Mouse (Mus musculus) midbrain, embryonic 13.5 days (tissue): ENCODE measurements around the gene Dagla. TPM values are rescaled to one million over a fixed set of nuclear protein-coding genes. Genes with fewer than 3 reads are reported as not detected.

Source experiments
- ATAC-seq: fragments of 200-750 bp; cut with Nextera tagmentation; 2 replicates; pipeline ENCODE4 v1.8.0; 2017; ENCODE audit warnings: mild to moderate bottlenecking, moderate TSS enrichment, moderate library complexity
- H3K27ac ChIP-seq: fragments of 300-500 bp; sonication (generic); 2 replicates; pipeline ENCODE4 v1.5.1; 2015; ENCODE audit warnings: inconsistent platforms, mild to moderate bottlenecking, moderate library complexity
- H3K27me3 ChIP-seq: fragments of 300-500 bp; sonication (generic); 2 replicates; pipeline ENCODE4 v1.6.1; 2015; ENCODE audit warnings: mild to moderate bottlenecking, inconsistent platforms
- H3K36me3 ChIP-seq: fragments of 300-500 bp; sonication (generic); 2 replicates; pipeline ENCODE4 v1.6.1; 2015; ENCODE audit warnings: mild to moderate bottlenecking, inconsistent platforms
- H3K4me1 ChIP-seq: fragments of 300-500 bp; sonication (generic); replicated peaks from 2 replicates; pipeline ENCODE4 v1.6.1; 2015; ENCODE audit warnings: inconsistent platforms
- H3K4me2 ChIP-seq: fragments of 300-500 bp; sonication (generic); replicated peaks from 2 replicates; pipeline ENCODE4 v1.6.1; 2015; ENCODE audit warnings: moderate library complexity, mild to moderate bottlenecking, inconsistent platforms
- H3K4me3 ChIP-seq: fragments of 300-500 bp; sonication (generic); replicated peaks from 2 replicates; pipeline ENCODE4 v1.5.1; 2015; ENCODE audit warnings: mild to moderate bottlenecking, inconsistent platforms
- H3K9ac ChIP-seq: fragments of 300-500 bp; sonication (generic); replicated peaks from 2 replicates; pipeline ENCODE4 v1.6.1; 2015; ENCODE audit warnings: mild to moderate bottlenecking, inconsistent platforms
- H3K9me3 ChIP-seq: fragments of 300-500 bp; sonication (generic); 2 replicates; pipeline ENCODE4 v1.6.1; 2016; ENCODE audit warnings: mild to moderate bottlenecking, inconsistent platforms
- WGBS: fragments of 180-500 bp; shearing (Covaris S2); methylation state at CpG from one replicate; pipeline ENCODE4 v1.1.7; 2015; 5-methylcytosine and 5-hydroxymethylcytosine counted together
- polyA plus RNA-seq: library from polyadenylated mRNA; unstranded; fragments of >200 nt; fragmentation: Nextera tagmentation; extraction: Ambion mirVana; gene quantifications from 2 replicates; pipeline ENCODE4 v1.2.1, GENCODE M21; 2015

Gene Dagla
- polyA plus RNA-seq, 1 experiment from 2014 or later: 5.3 TPM

- Histone ChIP-seq H3K27ac (no peak overlapping the region), H3K9ac (no peak overlapping the region), H3K9me3 (no peaks in the 10 kb centered on the region), H3K4me3 (no peak overlapping the region), H3K36me3 (no peaks in the 10 kb centered on the region), H3K27me3 (no peaks in the 10 kb centered on the region; the same call in 1 of the 2 replicates), H3K4me1 (peaks cover 7% of the 10 kb centered on the region; the same call in 1 of the 2 replicates), H3K4me2 (no peak overlapping the region)
- ATAC-seq: no peak
- WGBS: 8% methylated on average over 5 of the region's 5 CpGs
These were observed 72.8 kb downstream of the Dagla start for GRCm38 (mm10) chr19:10231871-10232270.

GRCm38 (mm10) chr19:10231016-10231415, 73.7 kb downstream of the Dagla start:
- H3K4me3 ChIP-seq: no peak overlapping the region
- no peaks in the 10 kb centered on the region; the same call in 1 of the 2 replicates for H3K27me3 ChIP-seq
- 0 out of 2 replicates have a peak overlapping the region, but pooled peaks have one; percentile 14 for H3K9ac ChIP-seq
- no peaks in the 10 kb centered on the region for H3K36me3 ChIP-seq
- 13% methylated on average over 7 of the region's 7 CpGs for WGBS
- H3K27ac ChIP-seq: no peak overlapping the region
- no peaks in the 10 kb centered on the region for H3K9me3 ChIP-seq
- H3K4me1 ChIP-seq: peaks cover 7% of the 10 kb centered on the region; the same call in 1 of the 2 replicates
- no peak for ATAC-seq
- H3K4me2 ChIP-seq: no peak overlapping the region

DNA sequence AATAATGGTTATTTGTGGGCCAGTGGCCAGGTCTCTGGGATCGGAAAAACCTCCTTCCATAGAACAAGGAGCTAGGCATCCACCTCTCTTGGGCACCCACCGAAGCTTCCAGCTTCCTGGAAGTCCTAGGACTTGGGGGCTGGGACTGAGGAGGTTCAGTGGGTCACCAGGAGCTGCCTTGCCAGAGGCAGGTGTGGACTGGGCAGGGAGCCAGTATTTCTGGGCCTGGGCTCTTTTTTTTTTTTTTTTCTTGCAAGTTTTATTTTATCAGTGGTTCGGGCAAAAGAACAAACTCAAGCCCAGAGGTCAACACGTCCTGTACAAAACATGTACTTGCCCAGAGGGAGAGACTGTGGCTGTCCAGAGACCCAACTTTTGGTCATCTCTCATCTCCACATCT, 78.9 kb downstream of the Dagla start:
- WGBS: 94% methylated on average over 4 of the region's 4 CpGs
- no peaks in the 10 kb centered on the region for H3K36me3 ChIP-seq
- no peaks in the 10 kb centered on the region for H3K9me3 ChIP-seq
- no peak for ATAC-seq
- H3K27me3 ChIP-seq: no peaks in the 10 kb centered on the region; the same call in 1 of the 2 replicates
- no peak overlapping the region for H3K4me2 ChIP-seq
- no peak overlapping the region for H3K9ac ChIP-seq
- H3K4me3 ChIP-seq: no peak overlapping the region
- H3K4me1 ChIP-seq: peaks cover 17% of the 10 kb centered on the region; the same call in 1 of the 2 replicates
- no peak overlapping the region for H3K27ac ChIP-seq

DNA sequence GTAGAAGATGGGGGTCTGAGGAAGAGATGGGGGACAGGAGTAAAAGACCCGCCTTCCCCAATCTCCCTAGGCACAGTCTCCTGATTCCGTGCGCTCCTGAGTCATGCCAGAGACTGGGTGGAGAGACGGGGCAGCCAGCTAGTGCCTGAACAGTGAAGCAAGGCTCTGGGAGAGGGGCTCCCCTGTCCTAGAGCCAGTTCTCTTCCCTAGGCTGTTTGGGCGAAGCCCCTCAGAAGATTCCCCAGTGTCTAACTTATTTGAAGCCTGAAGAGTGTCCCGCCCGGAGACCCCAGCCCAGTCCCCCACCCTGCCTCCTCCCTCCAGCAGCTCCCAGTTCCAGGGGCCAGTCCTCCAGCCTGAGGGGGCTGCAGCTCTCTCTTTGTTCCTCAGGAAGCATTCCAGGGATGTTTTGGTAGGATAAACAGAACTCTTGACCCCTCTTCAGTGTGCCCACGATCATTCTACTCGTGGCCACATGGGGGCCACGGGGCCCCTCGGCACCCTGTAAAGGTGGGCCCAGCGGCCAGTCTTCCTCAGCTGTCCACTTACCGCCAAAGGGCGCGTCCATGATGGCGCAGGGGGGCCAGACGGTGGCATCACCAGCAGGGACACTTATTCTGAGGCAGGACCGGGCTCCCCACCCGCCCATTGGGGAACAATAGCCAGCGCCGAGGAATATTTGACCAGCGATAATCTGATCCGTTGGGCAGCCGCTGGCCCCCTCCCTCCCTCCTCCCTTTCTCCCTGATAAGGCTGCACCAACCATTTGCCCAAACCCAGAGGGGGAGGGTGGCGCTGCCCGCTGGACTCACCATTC, 79.8 kb downstream of the Dagla start:
- no peak overlapping the region for H3K9ac ChIP-seq
- no peaks in the 10 kb centered on the region for H3K36me3 ChIP-seq
- H3K4me3 ChIP-seq: 0 out of 2 replicates have a peak overlapping the region, but pooled peaks have one; percentile 8
- H3K27me3 ChIP-seq: no peaks in the 10 kb centered on the region
- ATAC-seq: peak; percentile 38; the same call in 1 of the 2 replicates
- H3K4me2 ChIP-seq: peak overlapping the region; percentile 31; the same call in 1 of the 2 replicates
- H3K4me1 ChIP-seq: peaks cover 17% of the 10 kb centered on the region; the same call in 1 of the 2 replicates
- WGBS: 28% methylated on average over 26 of the region's 26 CpGs
- no peak overlapping the region for H3K27ac ChIP-seq
- H3K9me3 ChIP-seq: no peaks in the 10 kb centered on the region

DNA sequence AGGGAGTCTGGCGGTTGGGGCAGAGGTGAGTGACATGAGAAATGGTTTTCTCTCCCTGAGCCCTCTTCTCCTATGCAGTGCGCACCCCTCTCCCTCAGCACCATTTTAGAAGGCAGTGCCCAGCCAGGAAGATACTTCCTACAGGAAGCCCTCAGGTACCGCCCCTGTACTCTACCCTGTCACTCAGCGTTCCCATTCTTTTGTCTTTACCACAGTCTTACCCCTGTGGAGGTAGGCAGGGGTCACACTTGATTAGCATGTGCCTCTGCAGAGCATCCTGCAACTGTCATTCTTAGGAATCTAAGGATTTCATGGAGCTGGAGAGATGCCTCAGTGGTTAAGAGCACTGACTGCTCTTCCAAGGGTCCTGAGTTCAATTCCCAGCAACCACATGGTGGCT, 81.1 kb downstream of the Dagla start:
- Histone ChIP-seq H3K9ac (no peak overlapping the region), H3K4me3 (no peak overlapping the region), H3K9me3 (no peaks in the 10 kb centered on the region), H3K4me1 (peaks cover 17% of the 10 kb centered on the region; the same call in 1 of the 2 replicates), H3K27ac (no peak overlapping the region), H3K4me2 (no peak overlapping the region), H3K27me3 (no peaks in the 10 kb centered on the region), H3K36me3 (no peaks in the 10 kb centered on the region)
- WGBS: 76% methylated on average over 4 of the region's 4 CpGs
- ATAC-seq: no peak

GRCm38 (mm10) chr19:10222656-10223055, 82.0 kb downstream of the Dagla start:
- no peaks in the 10 kb centered on the region for H3K36me3 ChIP-seq
- no peaks in the 10 kb centered on the region for H3K27me3 ChIP-seq
- H3K9ac ChIP-seq: no peak overlapping the region
- no peak overlapping the region for H3K4me2 ChIP-seq
- 53% methylated on average over 6 of the region's 8 CpGs for WGBS
- ATAC-seq: no peak
- no peak overlapping the region for H3K27ac ChIP-seq
- no peak overlapping the region for H3K4me3 ChIP-seq
- no peaks in the 10 kb centered on the region for H3K9me3 ChIP-seq
- peaks cover 17% of the 10 kb centered on the region; the same call in 1 of the 2 replicates for H3K4me1 ChIP-seq

- 64% methylated on average over 4 of the region's 4 CpGs for WGBS
- Histone ChIP-seq H3K27ac (no peak overlapping the region), H3K4me2 (no peak overlapping the region), H3K4me3 (no peak overlapping the region), H3K4me1 (peaks cover 17% of the 10 kb centered on the region; the same call in 1 of the 2 replicates), H3K27me3 (no peaks in the 10 kb centered on the region), H3K36me3 (no peaks in the 10 kb centered on the region), H3K9me3 (no peaks in the 10 kb centered on the region), H3K9ac (no peak overlapping the region)
- no peak for ATAC-seq
These were observed 83.1 kb downstream of the Dagla start for GRCm38 (mm10) chr19:10221585-10221984.

GRCm38 (mm10) chr19:10219593-10219992, 85.1 kb downstream of the Dagla start:
- WGBS: 76% methylated on average over 6 of the region's 6 CpGs
- no peaks in the 10 kb centered on the region for H3K9me3 ChIP-seq
- no peak overlapping the region for H3K4me2 ChIP-seq
- H3K9ac ChIP-seq: no peak overlapping the region
- no peak overlapping the region for H3K27ac ChIP-seq
- ATAC-seq: no peak
- no peak overlapping the region for H3K4me3 ChIP-seq
- H3K4me1 ChIP-seq: 0 out of 2 replicates have a peak, but pooled peaks cover 7% of the 10 kb centered on the region
- H3K27me3 ChIP-seq: no peaks in the 10 kb centered on the region
- no peaks in the 10 kb centered on the region for H3K36me3 ChIP-seq

- no peak overlapping the region for H3K9ac ChIP-seq
- 60% methylated on average over 3 of the region's 3 CpGs for WGBS
- no peak overlapping the region for H3K4me3 ChIP-seq
- no peak overlapping the region for H3K27ac ChIP-seq
- 0 out of 2 replicates have a peak, but pooled peaks cover 6% of the 10 kb centered on the region for H3K4me1 ChIP-seq
- H3K27me3 ChIP-seq: no peaks in the 10 kb centered on the region
- H3K9me3 ChIP-seq: no peaks in the 10 kb centered on the region
- H3K4me2 ChIP-seq: no peak overlapping the region
- no peak for ATAC-seq
- no peaks in the 10 kb centered on the region for H3K36me3 ChIP-seq
These were observed 85.6 kb downstream of the Dagla start for GRCm38 (mm10) chr19:10219108-10219507.

GRCm38 (mm10) chr19:10216101-10216500, 88.6 kb downstream of the Dagla start:
- 85% methylated on average over 8 of the region's 8 CpGs for WGBS
- no peak for ATAC-seq

GRCm38 (mm10) chr19:10213796-10214471, 90.7 kb downstream of the Dagla start:
- WGBS: 91% methylated on average over 10 of the region's 10 CpGs
- no peaks in the 10 kb centered on the region for H3K4me1 ChIP-seq
- no peak overlapping the region for H3K27ac ChIP-seq
- no peak overlapping the region for H3K9ac ChIP-seq
- H3K4me2 ChIP-seq: no peak overlapping the region
- no peak overlapping the region for H3K4me3 ChIP-seq
- no peaks in the 10 kb centered on the region for H3K9me3 ChIP-seq
- ATAC-seq: no peak
- no peaks in the 10 kb centered on the region for H3K27me3 ChIP-seq
- H3K36me3 ChIP-seq: peaks cover 43% of the 10 kb centered on the region

More at GRCm38 (mm10) chr19:10216101-10216500, 88.6 kb downstream of the Dagla start:
- H3K4me1 ChIP-seq: no peaks in the 10 kb centered on the region
- peaks cover 21% of the 10 kb centered on the region for H3K36me3 ChIP-seq
- no peak overlapping the region for H3K27ac ChIP-seq
- no peaks in the 10 kb centered on the region for H3K27me3 ChIP-seq
- no peak overlapping the region for H3K4me2 ChIP-seq
- no peaks in the 10 kb centered on the region for H3K9me3 ChIP-seq
- no peak overlapping the region for H3K9ac ChIP-seq
- H3K4me3 ChIP-seq: no peak overlapping the region

DNA sequence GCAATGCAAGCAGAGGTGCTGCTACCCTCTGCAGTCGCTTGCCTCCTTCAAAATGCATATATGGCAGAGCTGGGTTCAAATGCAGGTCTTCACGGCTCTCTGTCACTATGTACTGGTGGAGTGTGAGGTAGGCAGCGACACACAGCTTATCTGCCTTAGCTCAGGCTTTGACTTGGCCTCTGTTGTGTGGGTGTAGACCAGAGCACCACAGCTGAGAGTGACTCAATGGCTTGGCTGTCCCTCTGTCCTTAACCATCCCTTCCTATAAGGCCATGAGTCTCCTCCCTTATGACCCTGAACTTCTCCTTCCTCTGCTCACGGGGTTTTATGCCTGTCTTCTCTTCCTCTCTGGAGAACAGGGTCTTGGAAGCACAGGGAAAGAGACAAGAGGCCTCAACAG, 93.8 kb downstream of the Dagla start:
- Histone ChIP-seq H3K9ac (no peak overlapping the region), H3K27me3 (no peaks in the 10 kb centered on the region), H3K27ac (no peak overlapping the region), H3K4me2 (no peak overlapping the region), H3K4me1 (no peaks in the 10 kb centered on the region), H3K36me3 (peaks cover 72% of the 10 kb centered on the region), H3K9me3 (no peaks in the 10 kb centered on the region), H3K4me3 (no peak overlapping the region)
- 90% methylated on average over 4 of the region's 4 CpGs for WGBS
- no peak for ATAC-seq
